Mouse (Mus musculus): ENCODE results near the gene Gm17689.

Gm17689 gene

DNA sequence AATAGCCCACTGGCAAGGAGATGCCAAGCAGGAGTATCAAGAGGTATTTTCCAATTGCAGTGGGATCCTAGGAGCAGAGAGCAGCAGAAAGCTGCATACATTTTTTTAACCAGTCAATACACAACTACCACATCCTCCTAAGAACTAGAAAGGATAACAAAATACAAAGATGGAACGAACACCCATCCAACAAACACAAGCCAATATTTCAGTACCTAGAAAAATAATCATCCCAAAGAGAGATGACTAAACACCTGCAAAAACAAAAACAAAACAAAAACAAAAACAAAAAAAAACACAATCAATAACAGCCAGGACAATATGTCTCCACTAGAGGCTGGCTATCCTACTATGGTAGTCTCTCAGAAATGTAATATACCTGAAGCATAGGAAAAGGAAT is at the start of gene Gm17689:
TSS of gene Gm17689 (minus strand) at position 101 of the 400 bp plus-strand sequence.
- DNase-seq (ENCODE audit: low spot score in 2 of 2): no peak

DNA sequence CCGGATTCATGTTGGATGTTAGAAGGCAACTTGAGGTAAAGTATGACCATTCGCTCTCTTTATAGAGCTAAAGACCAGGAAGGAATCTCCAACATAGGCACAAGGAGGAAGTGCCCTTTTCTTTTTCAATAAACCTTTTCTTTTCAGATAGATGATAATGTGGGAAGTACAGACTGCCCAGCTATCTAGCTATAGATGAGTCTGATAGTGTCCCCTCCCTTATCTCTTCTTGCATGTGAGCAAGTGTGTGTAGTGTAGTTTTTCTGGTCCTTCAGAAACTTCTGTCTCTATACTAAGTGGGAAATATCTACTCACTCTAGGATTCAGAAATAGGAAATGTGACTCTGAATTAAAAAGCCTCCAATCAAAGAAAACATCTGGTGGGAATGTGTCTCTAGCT is 40.6 kb downstream of the Gm17689 start, which contains the start of gene Gm5615:
TSS of gene Gm5615 (minus strand) at position 101 of the 400 bp plus-strand sequence.
- no peak for DNase-seq (ENCODE audit: low spot score in 2 of 2)

Measured in frontal cortex, postnatal 10 days (tissue).